Mouse (Mus musculus) G1E (cell line): ENCODE measurements around the gene Tnfrsf9.

ENCODE experiments used
- CTCF ChIP-seq: IDR thresholded peaks from 2 replicates; pipeline ENCODE4 v1.5.1; 2012; ENCODE audit warnings: low read depth, low read length, inconsistent platforms, mixed read lengths
- GATA1 ChIP-seq: IDR thresholded peaks from 2 replicates; pipeline ENCODE4 v1.6.1; 2012; ENCODE audit warnings: borderline replicate concordance, low read length, inconsistent platforms, mixed read lengths
- GATA2 ChIP-seq: IDR thresholded peaks from 2 replicates; pipeline ENCODE4 v1.6.1; 2012; ENCODE audit warnings: low read depth, low read length, inconsistent platforms, borderline replicate concordance
- POLR2AphosphoS5 ChIP-seq: IDR thresholded peaks from 2 replicates; pipeline ENCODE4 v1.6.1; 2012; ENCODE audit warnings: low read depth, low read length, inconsistent platforms; ENCODE audit not compliant: insufficient replicate concordance
- TAL1 ChIP-seq: conservative IDR thresholded peaks from 2 replicates; pipeline ENCODE4 v1.6.1; 2012; ENCODE audit warnings: low read depth, low read length, inconsistent platforms, mixed read lengths

DNA sequence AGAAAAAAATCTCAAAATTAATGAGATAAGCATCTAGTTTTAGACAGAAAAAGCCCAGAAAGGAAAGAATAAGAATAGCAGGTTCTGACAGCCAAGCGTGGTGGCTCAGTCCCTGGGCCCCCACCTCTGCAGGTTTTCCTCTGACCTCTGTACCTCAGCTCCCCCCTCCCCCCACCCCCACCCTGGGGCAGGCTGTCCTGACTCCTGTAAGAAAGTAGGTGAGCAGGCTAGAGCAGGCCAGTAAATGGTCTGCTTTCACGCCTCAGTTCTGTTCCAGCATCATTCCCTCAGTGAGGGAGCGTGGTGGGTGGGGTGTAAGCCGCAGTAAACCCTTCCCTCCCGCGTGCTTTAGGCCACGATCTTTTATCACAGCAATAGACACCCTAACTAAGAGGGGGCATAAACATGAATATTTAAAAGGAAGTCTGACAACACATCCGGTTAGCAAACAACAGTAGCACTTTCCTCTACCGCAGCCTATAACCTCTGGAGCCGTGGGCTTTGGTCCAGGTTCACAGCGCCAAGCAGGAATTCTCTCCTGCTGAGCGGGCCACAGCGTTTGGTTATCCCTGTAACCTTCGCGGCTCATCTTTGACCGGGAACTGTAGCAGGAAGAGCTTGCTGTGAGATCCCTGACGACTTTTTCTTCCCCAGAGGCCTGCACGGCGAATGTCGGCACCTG, 24.9 kb upstream of the Tnfrsf9 start:
- TF ChIP-seq CTCF (no peak), GATA1 (no peak), GATA2 (no peak), TAL1 (no peak), POLR2AphosphoS5 (no peak)
